Comparison of ENCODE assay signal across 8 mouse cellular contexts in the genomic region with DNA sequence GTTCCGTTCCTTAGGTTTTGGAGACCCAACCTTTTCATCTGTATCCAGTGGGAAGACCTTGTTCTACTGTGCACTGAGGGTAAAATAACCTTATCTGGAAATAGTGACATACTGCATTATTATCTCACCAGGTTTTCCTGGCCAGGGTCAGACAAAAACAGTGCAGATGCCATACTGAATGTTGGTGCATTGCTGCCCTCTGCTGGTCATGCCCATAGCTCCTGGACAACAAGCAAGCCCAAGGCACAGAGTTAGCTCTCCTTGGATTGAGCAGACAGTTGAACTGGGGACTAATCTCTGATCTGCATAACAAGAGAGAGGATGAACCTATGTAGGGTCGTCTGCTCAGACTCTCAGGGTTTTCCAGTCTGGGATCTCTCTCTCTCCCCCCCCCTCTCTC. TPM values are rescaled to one million over a fixed set of nuclear protein-coding genes. Genes with fewer than 3 reads are reported as not detected.
DNase-seq lines count a peak whose midpoint lies in the region; ATAC-seq lines count a peak whose summit lies in the region.

No protein-coding gene starts in this region.

- H3K4me1 ChIP-seq in forebrain, embryonic 14.5 days (ENCODE audit: control insufficient read depth, insufficient read depth, low read length), result no peaks in the 10 kb centered on the region

- H3K4me3 ChIP-seq in forebrain, embryonic 14.5 days (ENCODE audit: low read depth, low read length), result no peak overlapping the region

- H3K4me2 ChIP-seq in forebrain, embryonic 14.5 days (ENCODE audit: low read length), result no peak overlapping the region

- intact Hi-C loops in heart, postnatal 25 days (cut with DNase I), result loop anchor here (2.0 to 10.0 kb wide), 3 partner anchors 100 to 362 kb away; partner anchors contain the start of gene Tctn1

- peak; percentile 94 for DNase-seq in ES-CJ7 (ENCODE audit: low read depth, low spot score)
- peak; percentile 75 for DNase-seq in c-Kit-positive CD71-positive TER-119-positive erythroid progenitor cells, embryonic 14.5 days (ENCODE audit: low spot score)
- DNase-seq in forebrain, embryonic 14.5 days (ENCODE audit: low spot score), result peak; percentile 93
- DNase-seq in heart, postnatal 25 days (ENCODE audit: low spot score), result peak; percentile 64
- DNase-seq in large intestine, adult 2 months (ENCODE audit: low read depth, low spot score), result peak; percentile 64
- peak; percentile 85 to 89 for DNase-seq in lung, adult 18-20 months
- peak; percentile 59 for DNase-seq in testis, postnatal 14 days (ENCODE audit: low spot score)

- peak; percentile 76 for ATAC-seq in forebrain, embryonic 14.5 days
- ATAC-seq in neutrophil, adult 5-6 weeks (ENCODE audit: extremely low read depth, insufficient number of reproducible peaks, low FRiP score, poor library complexity, severe bottlenecking), result peak; percentile 75; the same call in 1 of the 2 replicates

- no peaks in the 10 kb centered on the region for H3K9me3 ChIP-seq in forebrain, embryonic 14.5 days (replicated peaks; ENCODE audit: control insufficient read depth, low read length)

- WGBS in forebrain, embryonic 14.5 days, result 31% methylated on average over 2 of the region's 2 CpGs
- 49% methylated on average over 2 of the region's 2 CpGs for WGBS in large intestine, adult 2 months

- no peaks in the 10 kb centered on the region for H3K36me3 ChIP-seq in forebrain, embryonic 14.5 days (ENCODE audit: control insufficient read depth, insufficient read depth, low read length)

- H3K27me3 ChIP-seq in forebrain, embryonic 14.5 days (replicated peaks; ENCODE audit: control insufficient read depth, insufficient read depth, low read length), result no peaks in the 10 kb centered on the region

- H3K9ac ChIP-seq in forebrain, embryonic 14.5 days (ENCODE audit: low read length), result no peak overlapping the region

- no peak overlapping the region for H3K27ac ChIP-seq in forebrain, embryonic 14.5 days (ENCODE audit: low read depth, low read length)

RNA-seq across cellular contexts. Expression of gene Ift81, which starts 12.9 kb away (rescaled TPM):
- polyA plus RNA-seq in forebrain, embryonic 14.5 days (2014; fragmentation: Nextera tagmentation; extraction: Ambion mirVana), result 48.9 and 67.6 TPM in 2 replicates
- total RNA-seq in heart, postnatal 25 days (2021), result 10 to 100 TPM; 67.4 to 68.3 TPM
- 0.72 and 0.89 TPM in 2 replicates for polyA plus RNA-seq in large intestine, adult 2 months (2012; rRNA removed)
- total RNA-seq in neutrophil, adult 5-6 weeks (2017), result 0.93 and 2.7 TPM in 2 replicates

RNA-seq across cellular contexts. Expression of gene P2rx7, which starts 16.5 kb away (rescaled TPM):
- polyA plus RNA-seq in forebrain, embryonic 14.5 days (2014; fragmentation: Nextera tagmentation; extraction: Ambion mirVana), result 1.5 and 1.7 TPM in 2 replicates
- total RNA-seq in heart, postnatal 25 days (2021), result 1 to 10 TPM; 3.2 to 3.9 TPM
- 18.6 and 21.4 TPM in 2 replicates for polyA plus RNA-seq in large intestine, adult 2 months (2012; rRNA removed)
- total RNA-seq in neutrophil, adult 5-6 weeks (2017), result 3.7 and 6.3 TPM in 2 replicates

Comparison
In these comparisons a context has a peak if more than half of its experiments do, and no peak if none do; other contexts are left out.
1. RNA of gene Ift81, which starts 12.9 kb away (total RNA-seq): 67.4 to 68.3 TPM in heart, postnatal 25 days; 0.93 to 2.7 TPM in neutrophil, adult 5-6 weeks; every median in the first group is over 10 times any median in the second.
2. Peak in every context shown above with its lines, with median percentiles within 50 percentile points of each other: DNase-seq.